Mouse (Mus musculus) heart, adult 2 months (tissue): ENCODE data around the gene Parp2.

Experiments used
- CTCF ChIP-seq: fragments of 200-600 bp; IDR thresholded peaks from 2 replicates; pipeline ENCODE4 v1.8.1; 2022; ENCODE audit warnings: antibody characterized with exemption, mild to moderate bottlenecking, moderate library complexity
- POLR2A ChIP-seq: fragments of 200-500 bp; IDR thresholded peaks from 2 replicates; pipeline ENCODE4 v1.6.1; 2011; ENCODE audit warnings: mild to moderate bottlenecking, low read depth, low read length, control low read depth; ENCODE audit not compliant: insufficient read depth

DNA sequence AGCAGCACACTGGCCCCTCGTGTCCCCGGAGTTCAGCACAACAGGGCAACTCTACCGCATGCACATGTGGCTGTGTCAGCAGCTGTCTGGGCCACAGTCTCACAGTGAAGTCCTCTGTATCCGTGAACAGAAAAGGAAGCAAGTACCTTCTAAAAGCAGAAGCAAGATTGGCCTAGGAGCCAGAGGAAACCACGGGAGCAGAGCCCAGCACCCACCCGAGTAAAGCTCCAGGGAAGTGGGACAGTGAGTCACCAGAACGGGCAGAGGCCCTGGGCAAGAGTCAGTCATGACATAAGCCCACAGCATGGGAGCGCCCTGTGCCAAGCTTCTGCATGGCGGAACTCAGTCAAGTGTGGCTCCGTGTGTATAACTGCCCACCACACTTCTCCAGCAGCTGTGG, 26.3 kb downstream of the Parp2 start:
- no peak for TF ChIP-seq CTCF
- TF ChIP-seq POLR2A = no peak
